Mouse (Mus musculus): Measurements from ENCODE around the gene Wnt7a. TPM values are rescaled to one million over a fixed set of nuclear protein-coding genes. Genes with fewer than 3 reads are reported as not detected.

Wnt7a gene
- polyA plus RNA-seq, 1 experiment, result not detected

DNA sequence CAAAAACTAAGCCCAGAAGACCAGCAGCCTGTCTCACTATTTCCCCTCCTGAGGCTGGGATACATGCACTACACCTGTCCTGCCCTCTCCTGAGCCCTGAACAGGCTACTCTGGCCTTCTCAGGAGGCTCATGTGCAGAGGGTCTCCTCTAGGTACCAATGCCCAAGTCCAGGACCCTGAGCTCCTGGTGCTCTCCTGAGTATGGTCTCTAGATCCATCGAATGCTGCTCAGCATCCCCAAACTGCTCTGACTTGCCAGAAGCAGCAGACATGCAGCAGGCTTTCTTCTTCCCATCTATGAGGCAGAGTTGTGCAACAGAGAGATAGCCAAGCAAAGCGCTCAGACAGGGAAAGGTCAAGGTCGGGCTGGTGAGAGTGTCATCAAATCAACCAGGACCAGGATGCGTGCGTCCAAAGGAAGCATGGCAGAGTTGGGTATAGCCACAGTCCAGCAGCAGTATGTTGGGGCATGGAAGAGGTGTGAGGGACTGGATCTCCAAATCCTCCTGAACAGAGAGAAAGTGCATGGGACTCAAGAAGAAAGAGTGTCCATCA lies 6.2 kb upstream of the Wnt7a start:
- no peak for TF ChIP-seq CTCF (IDR thresholded peaks at IDR 0.05; ENCODE audit: borderline replicate concordance, insufficient read depth, low read length)
- no peak for TF ChIP-seq POLR2A (IDR thresholded peaks at IDR 0.05; ENCODE audit: low read depth, low read length)
- no peak overlapping the region for H3K4me3 ChIP-seq (ENCODE audit: insufficient read depth, low read length)
- no peak overlapping the region for H3K27ac ChIP-seq (ENCODE audit: insufficient read depth, low read length)
- no peaks in the 10 kb centered on the region for H3K4me1 ChIP-seq (ENCODE audit: control insufficient read depth, insufficient read depth, low read length)

DNA sequence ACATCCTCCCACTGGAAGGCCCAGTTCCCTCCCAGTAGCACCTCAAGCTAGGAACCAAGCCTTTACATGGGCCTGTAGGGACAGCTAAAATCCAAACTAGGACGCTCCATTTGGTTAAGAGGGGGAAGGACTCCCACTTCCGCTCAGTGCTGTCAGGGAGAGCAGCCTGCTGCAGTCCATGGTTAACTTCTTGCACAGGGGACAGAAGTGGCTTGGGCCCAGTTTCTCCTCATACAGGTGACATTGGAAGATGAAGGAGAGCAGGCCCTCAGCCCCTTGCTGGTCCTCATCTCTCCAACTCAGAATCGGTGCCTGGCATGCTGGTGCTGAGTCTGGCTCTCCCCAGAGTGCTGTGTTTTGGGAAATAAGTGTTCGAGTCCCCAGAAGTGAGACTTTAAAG lies 5.0 kb upstream of the Wnt7a start:
- H3K27ac ChIP-seq (ENCODE audit: insufficient read depth, low read length), result no peak overlapping the region
- no peak for TF ChIP-seq POLR2A (IDR thresholded peaks at IDR 0.05; ENCODE audit: low read depth, low read length)
- no peak for TF ChIP-seq CTCF (IDR thresholded peaks at IDR 0.05; ENCODE audit: borderline replicate concordance, insufficient read depth, low read length)
- H3K4me1 ChIP-seq (ENCODE audit: control insufficient read depth, insufficient read depth, low read length), result no peaks in the 10 kb centered on the region
- no peak overlapping the region for H3K4me3 ChIP-seq (ENCODE audit: insufficient read depth, low read length)

DNA sequence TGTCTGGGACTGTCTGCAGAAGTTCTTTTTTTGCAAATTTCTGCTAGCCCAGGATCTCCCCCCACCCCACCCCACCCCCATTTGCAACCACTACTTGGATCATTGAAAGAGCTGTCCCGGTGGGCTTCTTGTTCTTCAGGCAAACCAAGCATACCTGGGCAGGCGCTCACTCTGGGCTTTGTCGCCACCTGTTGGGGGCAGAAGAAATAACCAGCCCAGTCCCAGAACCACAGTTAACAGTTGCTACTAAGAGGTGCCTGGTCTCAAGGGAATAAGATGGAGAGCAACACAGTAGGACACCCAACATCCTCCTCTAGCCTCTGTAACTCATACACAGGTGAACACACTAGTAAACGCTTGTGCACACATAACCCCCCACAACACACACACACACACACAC lies 3.7 kb upstream of the Wnt7a start:
- Histone ChIP-seq H3K27ac (ENCODE audit: insufficient read depth, low read length) (no peak overlapping the region), H3K4me3 (ENCODE audit: insufficient read depth, low read length) (no peak overlapping the region), H3K4me1 (ENCODE audit: control insufficient read depth, insufficient read depth, low read length) (no peaks in the 10 kb centered on the region)
- TF ChIP-seq POLR2A (IDR thresholded peaks at IDR 0.05; ENCODE audit: low read depth, low read length) (no peak), CTCF (IDR thresholded peaks at IDR 0.05; ENCODE audit: borderline replicate concordance, insufficient read depth, low read length) (peak; percentile 59)

DNA sequence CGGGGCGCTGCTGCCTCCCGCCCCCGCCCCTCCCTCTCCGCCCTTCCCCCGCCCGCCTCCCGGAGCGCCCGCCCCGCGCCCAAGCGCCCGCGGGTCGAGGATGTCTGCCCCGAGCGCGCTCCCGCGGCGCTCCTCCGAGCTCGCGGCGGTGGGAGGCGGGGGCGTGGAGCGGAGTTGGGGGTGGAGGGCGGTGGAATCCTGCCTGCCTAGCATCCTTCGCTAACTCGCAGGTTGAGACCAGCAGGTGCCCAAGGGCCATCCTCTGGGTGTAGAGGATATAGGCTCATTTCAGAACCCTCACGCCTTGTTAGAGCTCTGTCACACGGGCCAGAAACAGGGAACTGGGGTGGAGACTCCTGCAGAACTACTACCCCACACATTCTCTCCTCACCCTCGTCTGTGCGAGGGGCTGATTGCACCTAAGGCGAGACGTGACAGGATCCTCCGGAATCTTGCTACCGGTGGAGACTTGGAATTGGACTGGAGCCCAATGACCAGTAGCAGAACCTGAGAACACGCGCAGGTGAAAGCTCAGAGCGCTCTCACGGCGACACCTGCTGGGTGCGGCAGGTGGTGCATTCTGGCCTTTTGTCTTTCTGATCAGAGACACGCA lies 312 bp upstream of the Wnt7a start:
- Histone ChIP-seq H3K4me1 (ENCODE audit: control insufficient read depth, insufficient read depth, low read length) (no peaks in the 10 kb centered on the region), H3K4me3 (ENCODE audit: insufficient read depth, low read length) (no peak overlapping the region), H3K27ac (ENCODE audit: insufficient read depth, low read length) (no peak overlapping the region)
- TF ChIP-seq CTCF (IDR thresholded peaks at IDR 0.05; ENCODE audit: borderline replicate concordance, insufficient read depth, low read length) (peak; percentile 94), POLR2A (IDR thresholded peaks at IDR 0.05; ENCODE audit: low read depth, low read length) (no peak)

DNA sequence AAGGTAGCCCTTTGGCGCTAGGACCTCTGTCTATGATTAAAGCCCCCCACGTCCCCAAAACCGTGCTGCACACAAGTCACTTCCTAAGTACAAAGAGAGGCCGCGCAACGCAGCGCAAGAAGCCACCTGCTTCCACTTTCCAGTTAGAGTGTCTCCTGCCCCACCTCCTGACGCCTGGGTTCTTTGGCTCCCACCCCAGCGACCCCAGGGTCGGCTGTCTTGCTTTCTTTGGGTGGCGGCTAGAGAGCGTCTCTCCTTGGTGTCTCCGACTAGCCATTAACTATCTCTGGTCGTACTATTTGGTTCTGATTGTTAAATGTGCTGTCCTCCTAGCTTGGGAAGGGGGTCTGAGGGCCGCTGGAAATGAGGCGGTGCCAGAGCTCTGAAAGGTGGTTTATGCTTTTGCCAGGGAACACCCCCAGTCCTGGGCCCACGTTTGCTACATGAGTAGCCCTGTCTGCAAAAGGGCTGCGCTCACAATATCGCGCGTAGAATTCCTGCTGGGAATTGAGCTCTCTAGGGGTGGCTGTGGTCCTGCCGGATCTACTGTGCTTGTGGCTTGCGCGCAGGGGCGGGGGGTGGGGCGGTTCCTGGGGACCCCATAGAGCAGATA lies 889 bp downstream of the Wnt7a start:
- Histone ChIP-seq H3K27ac (ENCODE audit: insufficient read depth, low read length) (no peak overlapping the region), H3K4me3 (ENCODE audit: insufficient read depth, low read length) (no peak overlapping the region)

DNA sequence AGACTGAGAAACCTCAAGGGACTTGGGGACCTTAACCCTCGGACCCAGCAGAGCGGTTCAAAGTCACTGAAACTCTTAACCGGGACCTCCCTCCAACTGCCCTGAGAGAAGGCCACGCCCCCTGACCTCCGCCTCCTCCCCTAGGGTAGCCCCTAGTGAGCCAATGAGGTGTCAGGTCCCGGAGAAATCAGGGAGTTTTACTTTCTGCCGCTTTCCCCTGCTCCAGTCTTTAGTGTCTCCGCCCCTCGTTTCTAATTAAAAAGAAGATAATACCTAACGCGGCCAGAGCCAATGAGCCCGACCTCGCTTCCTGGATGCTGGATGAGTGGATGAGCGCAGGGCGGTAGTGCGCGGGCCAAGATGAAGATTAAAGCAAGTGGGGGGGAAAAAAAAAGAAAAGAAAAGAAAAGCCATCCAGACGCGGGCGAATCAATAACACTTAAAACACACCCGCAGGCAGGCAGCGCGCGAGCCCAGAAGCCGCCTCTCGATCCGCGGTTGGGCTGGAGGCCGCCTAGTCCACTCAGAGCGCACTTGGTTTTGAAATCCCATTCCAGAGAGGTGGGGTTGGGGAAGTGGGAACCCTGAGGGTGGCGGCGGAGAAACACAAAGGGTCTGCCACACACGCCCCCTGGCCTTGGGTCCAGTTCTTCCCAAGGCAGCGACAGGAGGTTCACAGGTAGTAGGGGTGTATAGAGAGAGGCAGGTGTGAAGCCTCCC lies 1.6 kb downstream of the Wnt7a start:
- H3K27ac ChIP-seq (ENCODE audit: insufficient read depth, low read length), result no peak overlapping the region
- no peak overlapping the region for H3K4me3 ChIP-seq (ENCODE audit: insufficient read depth, low read length)
- no peak for TF ChIP-seq CTCF (IDR thresholded peaks at IDR 0.05; ENCODE audit: borderline replicate concordance, insufficient read depth, low read length)
- H3K4me1 ChIP-seq (ENCODE audit: control insufficient read depth, insufficient read depth, low read length), result no peaks in the 10 kb centered on the region

More for the DNA sequence above, 889 bp downstream of the Wnt7a start:
- TF ChIP-seq CTCF (IDR thresholded peaks at IDR 0.05; ENCODE audit: borderline replicate concordance, insufficient read depth, low read length) (no peak), POLR2A (IDR thresholded peaks at IDR 0.05; ENCODE audit: low read depth, low read length) (no peak)
- H3K4me1 ChIP-seq (ENCODE audit: control insufficient read depth, insufficient read depth, low read length), result no peaks in the 10 kb centered on the region

DNA sequence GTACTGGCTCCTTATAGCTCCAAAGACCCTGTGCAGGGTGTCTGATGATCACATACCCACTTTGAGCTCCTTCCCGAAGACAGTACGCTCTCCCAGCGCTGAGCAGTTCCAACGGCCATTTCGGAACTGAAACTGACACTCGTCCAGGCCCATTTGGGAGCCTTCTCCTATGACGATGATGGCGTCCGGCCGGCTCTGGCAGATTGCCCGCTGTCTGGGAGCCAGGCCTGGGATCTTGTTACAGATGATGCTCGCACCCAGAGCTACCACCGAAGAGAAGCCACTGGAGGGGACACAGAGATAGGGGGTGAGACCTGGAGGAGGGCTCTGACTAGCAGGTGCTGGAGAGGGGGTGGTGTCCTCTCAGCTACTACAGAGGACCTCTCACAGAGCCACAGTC lies 2.5 kb downstream of the Wnt7a start:
- TF ChIP-seq POLR2A (IDR thresholded peaks at IDR 0.05; ENCODE audit: low read depth, low read length) (no peak), CTCF (IDR thresholded peaks at IDR 0.05; ENCODE audit: borderline replicate concordance, insufficient read depth, low read length) (no peak)
- H3K4me1 ChIP-seq (ENCODE audit: control insufficient read depth, insufficient read depth, low read length), result no peaks in the 10 kb centered on the region
- no peak overlapping the region for H3K27ac ChIP-seq (ENCODE audit: insufficient read depth, low read length)
- H3K4me3 ChIP-seq (ENCODE audit: insufficient read depth, low read length), result no peak overlapping the region

DNA sequence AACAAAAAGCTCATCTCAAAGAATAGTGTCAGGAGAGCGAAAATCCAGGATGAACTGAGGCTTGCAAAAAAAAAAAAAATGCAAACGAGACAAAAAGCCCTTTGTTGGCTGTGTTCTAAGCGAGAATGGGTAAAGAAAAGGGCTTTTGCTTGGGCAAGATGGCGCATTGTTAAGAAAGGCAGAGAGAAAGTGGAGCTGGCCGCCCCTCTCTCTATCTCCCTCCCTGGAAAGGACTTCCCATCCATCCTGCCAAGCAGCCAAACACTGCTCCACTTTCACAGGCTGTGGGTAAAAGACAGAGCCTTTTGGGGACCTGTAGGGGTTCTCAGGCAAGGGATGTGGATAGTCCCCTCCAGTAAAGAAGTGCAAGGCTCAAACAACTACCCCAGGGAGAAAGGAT lies 9.6 kb downstream of the Wnt7a start:
- TF ChIP-seq POLR2A (IDR thresholded peaks at IDR 0.05; ENCODE audit: low read depth, low read length), result no peak
- no peak for TF ChIP-seq CTCF (IDR thresholded peaks at IDR 0.05; ENCODE audit: borderline replicate concordance, insufficient read depth, low read length)
- Histone ChIP-seq H3K4me3 (ENCODE audit: insufficient read depth, low read length) (no peak overlapping the region), H3K4me1 (ENCODE audit: control insufficient read depth, insufficient read depth, low read length) (no peaks in the 10 kb centered on the region), H3K27ac (ENCODE audit: insufficient read depth, low read length) (no peak overlapping the region)

DNA sequence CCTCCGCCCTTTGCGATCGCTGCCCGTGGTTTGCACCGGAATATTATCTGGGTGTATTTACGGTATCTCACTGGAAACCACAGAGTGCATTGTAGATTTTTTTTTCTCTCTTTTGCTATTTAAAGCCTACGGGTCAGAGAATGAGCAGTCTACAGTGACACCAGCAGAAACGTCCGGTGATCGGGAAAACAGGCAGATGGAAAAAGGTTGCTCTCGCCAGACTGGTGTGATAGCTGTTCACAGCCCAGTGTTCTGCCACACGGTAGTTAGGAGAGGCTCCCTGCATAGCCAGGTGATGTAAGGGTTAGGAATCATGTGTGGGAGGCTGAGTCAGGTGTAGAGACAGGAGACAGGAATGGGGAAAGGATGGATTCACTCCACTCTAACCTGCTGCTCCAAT lies 10.6 kb downstream of the Wnt7a start:
- H3K4me3 ChIP-seq (ENCODE audit: insufficient read depth, low read length), result no peak overlapping the region
- TF ChIP-seq POLR2A (IDR thresholded peaks at IDR 0.05; ENCODE audit: low read depth, low read length) (no peak), CTCF (IDR thresholded peaks at IDR 0.05; ENCODE audit: borderline replicate concordance, insufficient read depth, low read length) (no peak)
- H3K27ac ChIP-seq (ENCODE audit: insufficient read depth, low read length), result no peak overlapping the region
- H3K4me1 ChIP-seq (ENCODE audit: control insufficient read depth, insufficient read depth, low read length), result no peaks in the 10 kb centered on the region
